7 mouse cellular contexts compared by ENCODE assay signal in the genomic region with DNA sequence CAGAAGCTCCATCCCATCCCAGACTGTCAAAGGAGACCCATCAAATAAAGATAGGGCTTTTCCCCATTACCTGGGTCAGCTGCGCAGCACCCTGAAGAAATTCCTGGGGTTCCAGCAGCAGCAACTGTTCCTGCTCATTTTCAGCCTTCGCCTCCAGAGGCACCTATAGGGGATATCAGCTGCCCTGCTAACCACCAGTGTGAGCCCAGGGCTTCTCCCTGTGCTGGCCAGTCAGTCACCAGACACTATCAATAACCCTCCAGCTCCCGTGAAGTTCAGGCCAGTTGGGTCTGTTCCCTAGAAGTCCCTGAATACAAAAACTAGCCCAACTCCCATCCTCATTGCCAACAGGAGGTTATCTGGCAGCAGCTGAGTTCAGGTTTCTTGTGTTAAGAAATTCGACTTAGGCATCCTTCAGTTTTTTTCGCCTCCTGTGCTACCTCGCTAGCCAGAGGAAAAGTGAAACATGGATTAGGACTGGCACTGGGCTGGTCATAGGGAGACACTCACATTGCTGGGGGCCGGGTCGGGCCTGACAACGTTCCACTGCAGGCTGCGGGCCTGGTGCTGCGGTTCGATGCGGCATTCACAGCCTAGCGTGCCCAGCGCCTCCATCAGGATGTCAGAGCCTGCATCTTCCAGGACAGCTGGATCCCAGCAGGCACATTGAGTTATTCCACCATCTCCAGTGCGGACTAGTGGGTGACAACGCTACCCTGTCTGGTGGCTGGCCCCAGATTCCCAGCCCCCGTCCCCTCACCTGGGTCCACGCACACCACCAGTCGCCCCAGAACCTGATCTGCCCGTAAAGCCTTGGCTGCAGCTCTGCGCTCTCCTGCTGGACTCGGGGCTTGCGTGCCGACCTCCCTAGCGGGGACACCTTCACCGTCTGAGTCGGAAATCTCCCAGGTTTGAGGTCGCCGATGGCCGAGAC. TPM values are rescaled to one million over a fixed set of nuclear protein-coding genes. Genes with fewer than 3 reads are reported as not detected.
DNase-seq lines count a peak whose midpoint lies in the region; ATAC-seq lines count a peak whose summit lies in the region.

No protein-coding gene starts in this region.

- H3K4me3 ChIP-seq in lung, embryonic 16.5 days (ENCODE audit: low read length), result peak overlapping the region; percentile 61
- H3K4me3 ChIP-seq in hindbrain, embryonic 12.5 days, result peak overlapping the region; percentile 78
- H3K4me3 ChIP-seq in midbrain, embryonic 10.5 days, result peak overlapping the region; percentile 91

- no peaks in the 10 kb centered on the region for H3K27me3 ChIP-seq in lung, embryonic 16.5 days (ENCODE audit: control insufficient read depth, insufficient read depth, low read depth, low read length)
- H3K27me3 ChIP-seq in hindbrain, embryonic 12.5 days, result no peaks in the 10 kb centered on the region
- H3K27me3 ChIP-seq in midbrain, embryonic 10.5 days (ENCODE audit: low read depth, poor library complexity, severe bottlenecking), result no peaks in the 10 kb centered on the region

- H3K27ac ChIP-seq in lung, embryonic 16.5 days (ENCODE audit: low read length), result peak overlapping the region; percentile 86
- peak overlapping the region; percentile 83 for H3K27ac ChIP-seq in hindbrain, embryonic 12.5 days
- peak overlapping the region; percentile 91 for H3K27ac ChIP-seq in midbrain, embryonic 10.5 days (replicated peaks)

- peak overlapping the region; percentile 96 for H3K9ac ChIP-seq in lung, embryonic 16.5 days (ENCODE audit: low read length)
- peak overlapping the region; percentile 89 for H3K9ac ChIP-seq in hindbrain, embryonic 12.5 days

- peaks cover 21% of the 10 kb centered on the region for H3K4me1 ChIP-seq in lung, embryonic 16.5 days (replicated peaks; ENCODE audit: control insufficient read depth, insufficient read depth, low read length)
- H3K4me1 ChIP-seq in hindbrain, embryonic 12.5 days, result peaks cover 34% of the 10 kb centered on the region
- peaks cover 48% of the 10 kb centered on the region for H3K4me1 ChIP-seq in midbrain, embryonic 10.5 days

- ATAC-seq in lung, embryonic 16.5 days (ENCODE audit: low read depth), result peak; percentile 6
- ATAC-seq in common myeloid progenitor, adult 5-6 weeks (replicated peaks; ENCODE audit: low read depth, poor library complexity, severe bottlenecking), result peak; percentile 8; the same call in 1 of the 2 replicates
- peak; percentile 5; the same call in 1 of the 2 replicates for ATAC-seq in hindbrain, embryonic 12.5 days (ENCODE audit: low FRiP score)

- no peaks in the 10 kb centered on the region for H3K9me3 ChIP-seq in lung, embryonic 16.5 days (ENCODE audit: control insufficient read depth, low read length)
- H3K9me3 ChIP-seq in hindbrain, embryonic 12.5 days (replicated peaks), result no peaks in the 10 kb centered on the region
- H3K9me3 ChIP-seq in midbrain, embryonic 10.5 days (replicated peaks), result no peaks in the 10 kb centered on the region

- DNase-seq in lung, postnatal 36 days, result no peak
- DNase-seq in midbrain, embryonic 10.5 days (ENCODE audit: low spot score), result no peak
- no peak for DNase-seq in right cerebral cortex, postnatal 25 days
- DNase-seq in ovary, postnatal 10 days (ENCODE audit: low spot score), result no peak

- H3K36me3 ChIP-seq in lung, embryonic 16.5 days (ENCODE audit: control insufficient read depth, insufficient read depth, low read length), result peaks cover 35% of the 10 kb centered on the region
- H3K36me3 ChIP-seq in hindbrain, embryonic 12.5 days, result peaks cover 63% of the 10 kb centered on the region
- peaks cover 72% of the 10 kb centered on the region for H3K36me3 ChIP-seq in midbrain, embryonic 10.5 days

- 9% methylated on average over 31 of the region's 31 CpGs for WGBS in lung, embryonic 16.5 days
- WGBS in hindbrain, embryonic 12.5 days, result 11% methylated on average over 31 of the region's 31 CpGs
- WGBS in midbrain, embryonic 10.5 days, result 11% methylated on average over 31 of the region's 31 CpGs

- H3K4me2 ChIP-seq in lung, embryonic 16.5 days (ENCODE audit: low read depth, low read length), result peak overlapping the region; percentile 97
- peak overlapping the region; percentile 98 for H3K4me2 ChIP-seq in hindbrain, embryonic 12.5 days (replicated peaks)

RNA-seq across cellular contexts. Expression of a gene that starts 0.6 kb away (rescaled TPM):
- polyA plus RNA-seq in lung, embryonic 16.5 days (2015; fragmentation: Nextera tagmentation; extraction: Ambion mirVana), result 28.4 and 29.1 TPM in 2 replicates
- 9.2 and 22.7 TPM in 2 replicates for total RNA-seq in common myeloid progenitor, adult 5-6 weeks (2017)
- polyA plus RNA-seq in hindbrain, embryonic 12.5 days (2016; fragmentation: Nextera tagmentation; extraction: Ambion mirVana), result 39.3 and 45.5 TPM in 2 replicates
- 28.9 and 33.9 TPM in 2 replicates for polyA plus RNA-seq in midbrain, embryonic 10.5 days (2016; fragmentation: Nextera tagmentation; extraction: Ambion mirVana)

RNA-seq across cellular contexts. Expression of a gene that starts 0.6 kb away (rescaled TPM):
- polyA plus RNA-seq in lung, embryonic 16.5 days (2015; fragmentation: Nextera tagmentation; extraction: Ambion mirVana), result 82.8 and 89.0 TPM in 2 replicates
- 21.6 and 22.0 TPM in 2 replicates for total RNA-seq in common myeloid progenitor, adult 5-6 weeks (2017)
- 85.1 and 86.7 TPM in 2 replicates for polyA plus RNA-seq in hindbrain, embryonic 12.5 days (2016; fragmentation: Nextera tagmentation; extraction: Ambion mirVana)
- 94.7 and 98.1 TPM in 2 replicates for polyA plus RNA-seq in midbrain, embryonic 10.5 days (2016; fragmentation: Nextera tagmentation; extraction: Ambion mirVana)

RNA-seq across cellular contexts. Expression of a gene that starts 2.0 kb away (rescaled TPM):
- 74.7 and 74.9 TPM in 2 replicates for polyA plus RNA-seq in lung, embryonic 16.5 days (2015; fragmentation: Nextera tagmentation; extraction: Ambion mirVana)
- total RNA-seq in common myeloid progenitor, adult 5-6 weeks (2017), result 35.0 and 36.0 TPM in 2 replicates
- 49.8 and 50.4 TPM in 2 replicates for polyA plus RNA-seq in hindbrain, embryonic 12.5 days (2016; fragmentation: Nextera tagmentation; extraction: Ambion mirVana)
- 46.2 and 47.0 TPM in 2 replicates for polyA plus RNA-seq in midbrain, embryonic 10.5 days (2016; fragmentation: Nextera tagmentation; extraction: Ambion mirVana)

RNA-seq across cellular contexts. Expression of a gene that starts 7.9 kb away (rescaled TPM):
- polyA plus RNA-seq in lung, embryonic 16.5 days (2015; fragmentation: Nextera tagmentation; extraction: Ambion mirVana), result 41.1 and 43.3 TPM in 2 replicates
- total RNA-seq in common myeloid progenitor, adult 5-6 weeks (2017), result 14.8 and 21.5 TPM in 2 replicates
- polyA plus RNA-seq in hindbrain, embryonic 12.5 days (2016; fragmentation: Nextera tagmentation; extraction: Ambion mirVana), result 51.5 and 54.8 TPM in 2 replicates
- 46.6 and 50.4 TPM in 2 replicates for polyA plus RNA-seq in midbrain, embryonic 10.5 days (2016; fragmentation: Nextera tagmentation; extraction: Ambion mirVana)

RNA-seq across cellular contexts. Expression of a gene that starts 8.2 kb away (rescaled TPM):
- 48.5 and 55.0 TPM in 2 replicates for polyA plus RNA-seq in lung, embryonic 16.5 days (2015; fragmentation: Nextera tagmentation; extraction: Ambion mirVana)
- total RNA-seq in common myeloid progenitor, adult 5-6 weeks (2017), result 35.6 and 45.6 TPM in 2 replicates
- 62.3 and 63.5 TPM in 2 replicates for polyA plus RNA-seq in hindbrain, embryonic 12.5 days (2016; fragmentation: Nextera tagmentation; extraction: Ambion mirVana)
- 85.5 and 87.0 TPM in 2 replicates for polyA plus RNA-seq in midbrain, embryonic 10.5 days (2016; fragmentation: Nextera tagmentation; extraction: Ambion mirVana)
